Mouse (Mus musculus): ENCODE measurements around the gene Guca2a.
"Not testable (repeated sequence)": the region's sequence is repeated elsewhere in the genome, so short reads cannot be mapped to it uniquely, and the experiment has no call there.

The Guca2a gene

GRCm38 (mm10) chr4:119637176-119637845, at the start of gene Guca2a:
Gene Guca2a (plus strand): TSS chr4:119637704.
- no peak for DNase-seq

GRCm38 (mm10) chr4:119588037-119588436, 49.5 kb upstream of the Guca2a start:
- DNase-seq: no peak

- DNase-seq: no peak
These were observed 48.1 kb upstream of the Guca2a start for GRCm38 (mm10) chr4:119589423-119589822.

GRCm38 (mm10) chr4:119590027-119590426, 47.5 kb upstream of the Guca2a start:
- no peak for DNase-seq

DNA sequence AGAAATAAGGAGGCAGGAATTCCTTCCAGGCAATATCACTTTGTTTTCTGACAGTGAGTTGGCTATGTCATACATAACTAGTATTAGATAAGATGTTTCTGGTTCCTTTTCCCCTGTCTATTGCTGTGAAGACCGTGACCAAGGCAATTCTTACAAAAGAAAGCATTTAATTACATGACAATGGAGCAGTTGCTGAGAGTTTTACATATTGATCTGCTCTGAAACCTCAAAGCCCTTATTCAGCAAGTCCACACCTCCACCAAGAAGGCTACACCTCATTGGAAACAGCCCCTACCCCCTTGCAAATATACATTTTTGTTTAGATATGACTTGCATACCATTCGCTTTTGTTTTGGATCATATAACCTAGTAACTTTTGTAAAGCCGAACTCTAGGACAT, 45.0 kb upstream of the Guca2a start:
- DNase-seq: no peak

DNA sequence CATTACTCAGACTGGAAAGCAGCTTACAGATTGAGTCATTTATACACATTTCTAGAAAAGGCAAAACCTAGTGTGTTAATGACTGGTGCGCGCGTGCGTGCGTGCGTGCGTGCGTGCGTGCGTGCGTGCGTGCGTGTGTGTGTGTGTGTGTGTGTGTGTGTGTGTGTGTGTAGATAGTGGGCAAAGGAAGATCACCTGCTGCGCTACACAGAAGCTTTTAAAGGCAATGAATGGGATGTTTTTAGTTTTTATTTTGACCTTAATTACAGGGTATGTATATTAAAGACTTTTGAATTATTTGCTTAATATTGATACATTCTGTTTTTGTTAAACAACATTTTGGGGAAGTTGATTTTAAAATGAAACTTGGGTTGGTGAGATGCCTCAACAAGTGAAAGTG, 43.2 kb upstream of the Guca2a start:
- no peak for DNase-seq

DNA sequence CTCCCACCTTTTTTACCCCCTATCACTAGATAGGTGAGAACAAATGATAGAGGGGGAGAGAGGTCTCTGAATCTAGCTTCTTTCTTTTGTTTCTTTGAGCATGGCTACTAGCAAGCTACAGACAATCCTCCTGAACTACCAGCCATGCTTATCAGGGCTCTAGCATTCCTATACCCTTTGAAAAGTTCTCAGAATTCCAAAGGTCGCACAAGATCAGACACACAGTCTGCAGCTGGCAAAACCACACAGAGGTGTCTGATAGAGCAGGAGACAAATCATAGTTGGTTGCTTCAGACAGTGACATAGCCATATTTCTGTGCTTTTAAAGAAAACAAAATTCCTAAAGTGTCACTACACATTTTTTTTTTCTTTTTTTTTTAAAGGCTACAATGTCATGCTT, 37.9 kb upstream of the Guca2a start:
- DNase-seq: no peak

GRCm38 (mm10) chr4:119609488-119609887, 28.0 kb upstream of the Guca2a start:
- DNase-seq: no peak

DNA sequence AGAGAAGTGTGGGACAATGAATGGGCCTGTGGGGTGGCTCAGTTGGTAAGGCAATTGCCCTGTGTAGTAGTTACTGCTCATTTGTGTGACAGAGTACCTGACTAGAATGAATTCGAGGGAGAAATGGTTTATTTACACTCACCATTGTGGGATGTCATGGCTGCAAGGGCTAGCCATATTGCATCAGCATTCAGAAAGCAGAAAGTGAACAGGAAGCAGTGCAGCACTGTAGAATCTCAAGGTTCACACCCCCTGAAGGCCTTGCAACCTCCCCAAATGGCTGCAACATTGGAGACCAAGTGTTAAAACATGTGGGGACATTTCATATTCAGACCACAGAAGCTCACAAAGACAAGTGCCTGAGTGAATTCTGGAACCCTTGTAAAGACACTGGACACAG, 23.4 kb upstream of the Guca2a start:
- no peak for DNase-seq

DNA sequence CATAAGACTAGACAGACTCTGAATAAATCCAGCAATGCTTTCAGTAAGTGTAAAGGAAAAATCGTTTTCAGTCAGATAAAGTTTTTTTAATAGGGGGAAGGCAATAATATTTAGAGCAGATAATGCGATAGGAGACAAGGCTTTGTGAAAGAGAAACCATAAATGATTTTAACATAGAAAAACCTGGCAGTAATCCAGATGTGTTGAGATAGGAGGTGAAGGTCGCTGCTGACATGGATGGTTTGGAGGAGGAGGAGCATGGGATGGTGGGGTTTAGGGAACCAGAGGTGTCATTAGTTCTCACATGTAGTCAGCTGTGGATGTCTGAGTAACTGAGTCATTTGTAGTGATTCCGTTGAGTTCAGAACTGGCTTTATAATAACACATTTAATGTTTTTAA, 22.8 kb upstream of the Guca2a start:
- DNase-seq: no peak

GRCm38 (mm10) chr4:119626081-119626645, 11.3 kb upstream of the Guca2a start:
- DNase-seq: no peak

DNA sequence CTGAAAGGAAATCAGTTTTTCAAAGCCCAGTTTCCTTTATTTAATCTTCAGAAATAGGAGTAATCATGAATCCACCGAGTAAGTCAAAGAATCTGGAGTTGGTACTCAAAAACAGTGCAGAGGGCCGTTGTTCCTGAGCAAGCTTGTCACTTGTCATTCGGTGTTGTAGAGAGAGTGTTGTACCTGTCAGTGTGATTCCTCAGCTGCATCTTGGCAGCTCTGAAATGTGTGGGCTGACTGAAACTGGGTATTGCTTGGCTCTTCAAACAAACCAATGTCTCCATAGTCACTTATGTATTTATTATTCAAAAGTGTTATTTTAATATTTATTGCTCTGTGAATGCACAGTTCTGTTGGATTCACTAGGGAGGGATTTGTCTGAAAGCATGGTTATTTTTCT, 10.6 kb upstream of the Guca2a start:
- DNase-seq: no peak

GRCm38 (mm10) chr4:119627317-119627716, 10.2 kb upstream of the Guca2a start:
- no peak for DNase-seq

GRCm38 (mm10) chr4:119628363-119628762, 9.1 kb upstream of the Guca2a start:
- not testable (repeated sequence) for DNase-seq

- peak; percentile 29 for DNase-seq
These were observed 6.2 kb upstream of the Guca2a start for GRCm38 (mm10) chr4:119631115-119631919.

- DNase-seq: no peak
These were observed 4.8 kb upstream of the Guca2a start for GRCm38 (mm10) chr4:119632721-119633120.

DNA sequence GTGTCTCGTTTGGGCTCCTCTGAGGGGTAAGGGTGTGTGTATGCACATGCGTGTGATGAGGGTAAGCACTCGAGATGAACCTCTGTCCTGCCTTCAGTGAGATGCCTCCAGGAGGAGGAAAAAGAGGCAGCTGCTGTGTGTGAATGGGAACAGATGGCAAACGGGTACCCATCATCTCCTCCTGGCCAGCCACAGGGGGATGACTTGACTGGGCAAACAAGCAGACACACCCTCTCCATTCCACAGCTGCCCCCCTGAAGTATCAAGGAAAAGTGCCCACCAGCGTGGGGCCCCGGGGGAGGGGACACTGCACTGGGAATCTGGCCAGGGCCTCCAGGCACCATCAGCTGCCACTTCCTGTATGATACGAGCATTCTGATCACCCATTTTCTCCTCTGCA, 4.2 kb upstream of the Guca2a start:
- no peak for DNase-seq

GRCm38 (mm10) chr4:119633948-119634347, 3.6 kb upstream of the Guca2a start:
- DNase-seq: no peak

DNA sequence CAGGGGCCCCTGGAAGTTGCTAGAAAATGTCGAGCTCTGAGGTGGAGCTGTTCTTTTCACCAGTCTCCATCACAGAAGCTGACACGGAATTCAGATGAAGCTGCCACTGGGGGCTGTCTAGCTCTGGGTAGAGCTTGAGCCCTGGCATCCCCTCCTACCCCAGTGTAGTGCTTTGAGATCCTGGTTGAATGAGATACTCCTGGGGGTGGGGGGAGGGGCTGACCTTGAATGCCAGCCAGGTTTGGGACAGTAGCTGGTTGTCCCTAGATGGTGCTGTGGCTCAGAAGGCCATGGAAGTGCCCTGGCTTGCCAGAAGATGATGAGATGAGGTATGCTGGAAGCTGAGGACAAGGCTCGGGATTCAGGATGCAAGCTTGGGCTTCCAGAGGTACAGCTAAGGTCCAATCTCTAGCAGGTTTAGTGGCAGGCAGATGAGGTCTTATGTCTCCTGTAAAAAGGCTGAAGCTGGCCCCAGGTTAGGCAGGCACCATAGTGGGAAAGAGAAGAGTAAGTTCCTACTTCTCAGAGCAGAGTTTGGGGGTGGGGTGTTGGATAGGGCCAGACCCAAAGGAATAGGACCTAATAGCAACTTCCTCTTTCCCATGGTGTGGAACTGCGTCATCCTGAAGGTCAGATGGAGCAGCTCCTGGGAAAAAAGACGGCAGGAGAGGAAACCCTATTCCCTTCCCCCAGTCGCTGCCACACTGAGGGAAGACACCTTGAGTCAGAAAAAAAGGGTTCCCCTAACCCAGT, 2.4 kb upstream of the Guca2a start:
- DNase-seq: no peak

DNA sequence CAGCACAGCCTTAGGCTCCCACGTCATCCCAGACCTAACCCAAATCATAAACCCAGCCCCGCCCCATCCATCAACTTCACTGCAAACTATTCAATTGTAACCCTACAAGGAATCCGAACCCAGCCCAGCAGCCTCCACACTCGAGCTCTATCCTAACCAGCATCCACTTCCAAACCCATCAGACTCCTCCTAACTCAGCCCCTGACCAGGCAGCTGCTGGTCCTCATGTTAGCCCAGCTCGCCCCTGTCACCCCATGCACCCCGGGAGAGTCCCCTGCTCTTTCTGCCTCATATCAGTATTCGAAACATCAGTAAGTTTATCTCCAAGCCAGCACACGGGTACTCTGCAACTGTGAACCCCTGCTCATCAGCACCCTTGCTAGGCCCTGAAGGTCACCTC, 1.8 kb upstream of the Guca2a start:
- DNase-seq: no peak

GRCm38 (mm10) chr4:119636731-119637130, 773 bp upstream of the Guca2a start:
- DNase-seq: no peak

DNA sequence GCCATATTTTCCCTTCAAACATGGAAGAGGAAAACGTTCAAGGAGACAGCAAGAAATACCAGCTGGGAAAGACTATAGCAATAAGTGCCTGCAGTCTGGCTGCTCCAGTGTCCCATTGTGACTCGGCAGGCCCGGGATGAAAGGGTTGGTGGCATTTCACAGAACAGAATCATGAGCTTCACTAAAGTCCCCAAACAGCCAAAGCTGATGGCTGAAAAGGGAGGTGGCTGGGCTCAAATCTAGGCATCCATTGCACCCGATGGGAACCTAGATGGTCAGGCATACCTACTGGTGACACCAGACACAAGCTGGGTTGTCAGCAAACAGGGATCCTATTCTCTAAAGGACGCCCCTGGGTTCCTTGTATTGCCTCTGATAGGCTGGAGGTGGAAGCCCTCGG, 442 bp downstream of the Guca2a start:
- DNase-seq: no peak

GRCm38 (mm10) chr4:119638656-119639055, 1.2 kb downstream of the Guca2a start:
- no peak for DNase-seq
